Mouse (Mus musculus) B cell, adult (primary cell): ENCODE data around the gene Kiz. TPM values are rescaled to one million over a fixed set of nuclear protein-coding genes. Genes with fewer than 3 reads are reported as not detected.

Experiments used
- total RNA-seq: library from RNA; stranded (reverse); gene quantifications from 4 replicates; pipeline ENCODE4 v1.2.4, GENCODE M21; 2023; ENCODE audit not compliant: inconsistent age

The Kiz gene
- 24.2 to 29.4 TPM (median 24.9 TPM) in 4 replicates for total RNA-seq

DNA sequence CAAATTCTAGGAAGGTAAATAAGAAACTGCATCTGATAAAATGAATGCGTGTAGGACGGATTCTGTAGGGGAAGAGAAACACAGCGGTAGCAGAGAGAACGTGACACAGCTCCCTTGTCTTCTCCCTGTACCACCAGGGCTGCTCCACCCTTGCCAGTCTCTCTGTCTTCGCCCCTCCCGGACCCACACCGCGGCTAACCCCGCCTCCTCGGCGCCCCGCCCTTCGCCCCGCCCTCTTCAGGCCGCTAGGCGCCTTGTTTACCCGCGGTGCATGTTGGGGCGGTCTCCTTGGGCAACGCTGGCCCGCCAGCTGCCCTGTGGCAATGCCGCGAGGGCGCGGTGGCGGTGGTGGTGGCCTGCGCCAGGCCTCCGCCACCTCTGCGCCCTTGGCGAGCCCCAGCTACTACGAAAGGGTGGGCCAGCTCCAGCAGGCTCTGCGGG, at the start of gene Kiz:
TSS of gene Kiz (plus strand) at position 266 of the 441 bp plus-strand sequence.

DNA sequence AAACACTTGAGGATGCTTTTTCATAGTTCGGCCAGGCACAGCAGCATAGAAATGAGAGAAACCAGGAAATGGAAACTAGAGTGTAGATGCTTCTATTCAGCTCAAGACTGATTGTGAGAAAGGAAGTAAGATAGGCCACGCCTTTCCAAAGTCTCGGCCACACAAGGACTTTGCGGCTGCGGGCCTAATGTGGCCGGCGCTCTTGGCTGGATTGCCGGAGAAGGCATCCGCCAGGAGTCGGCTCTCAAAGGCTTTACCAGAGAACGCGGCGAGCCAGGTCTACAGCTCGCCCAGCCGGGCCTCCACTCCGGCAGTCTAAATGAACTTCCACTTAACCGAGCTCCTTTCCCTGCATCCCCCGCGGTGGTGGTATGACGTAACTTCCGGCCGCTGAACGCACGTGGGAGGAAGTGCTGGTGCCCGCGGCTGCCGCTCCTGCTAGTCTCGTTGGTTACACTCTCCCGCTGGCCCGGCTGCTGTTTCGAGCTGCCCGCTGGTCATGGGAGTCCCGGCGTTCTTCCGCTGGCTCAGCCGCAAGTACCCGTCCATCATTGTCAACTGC, 157.0 kb downstream of the Kiz start, which contains the start of gene Xrn2:
TSS of gene Xrn2 (plus strand) at position 374 of the 562 bp plus-strand sequence.

Other genes with a start within 250 kb of the Kiz start
- gene Xrn2, start 157.1 kb downstream of the Kiz start, total RNA-seq, result 159 to 187 TPM (median 177 TPM) in 4 replicates
- gene Nkx2-4, start 229.6 kb downstream of the Kiz start, total RNA-seq, result not detected in 4 replicates